Mouse (Mus musculus): ENCODE measurements around the gene Pinlyp.

The Pinlyp gene

DNA sequence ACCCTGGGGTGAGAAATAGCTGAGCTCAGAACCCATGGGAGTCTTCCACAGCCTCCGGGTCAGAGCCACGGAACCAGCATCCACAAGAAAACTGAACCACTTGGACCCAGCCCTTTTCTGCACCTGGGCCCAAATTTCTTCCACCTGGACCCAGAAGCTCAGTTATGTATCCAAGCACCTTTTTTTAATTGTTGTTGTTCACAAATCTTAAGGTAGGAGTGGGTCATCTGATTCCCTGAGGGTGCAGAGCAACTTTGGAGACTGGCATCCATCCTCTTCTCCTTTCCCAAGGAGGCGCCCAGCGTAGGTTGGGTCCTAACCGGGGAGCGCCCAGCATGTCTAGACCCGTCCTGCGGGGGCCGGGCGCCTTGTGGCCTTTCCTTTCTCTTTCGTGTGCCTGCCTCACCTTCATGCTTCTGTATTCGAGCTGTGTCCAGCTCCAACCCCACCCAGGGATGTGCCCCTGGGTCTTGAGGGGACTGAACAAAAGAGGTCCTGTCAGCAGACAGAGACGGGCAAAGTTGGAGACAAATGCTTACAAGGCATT is at the start of gene Pinlyp, which contains the start of gene Xrcc1:
Gene Pinlyp (minus strand): TSS at position 51 of the 547 bp plus-strand sequence.
Gene Xrcc1 (plus strand): TSS at position 222 of the 547 bp plus-strand sequence.
- DNase-seq (ENCODE audit: low spot score): no peak

DNA sequence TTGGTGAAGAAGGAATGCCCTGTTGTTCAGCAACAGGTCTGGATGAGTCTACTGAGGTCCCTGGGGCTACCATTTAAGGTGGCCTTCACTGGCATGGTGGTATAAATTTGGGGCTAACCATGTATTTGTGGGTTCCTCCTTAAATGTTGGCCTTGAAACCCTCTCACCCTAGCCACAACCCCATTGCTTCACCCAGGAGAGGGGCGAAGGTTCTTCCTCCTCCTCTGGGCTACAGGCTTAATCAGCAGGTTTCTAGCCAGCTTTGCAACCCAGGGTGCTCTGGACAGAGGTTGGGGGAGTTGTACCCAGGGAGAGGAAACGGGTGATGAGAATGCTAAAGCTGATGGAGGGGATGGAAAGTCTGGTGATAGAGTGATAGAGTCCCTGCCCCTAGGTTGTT is 49.5 kb upstream of the Pinlyp start:
- no peak for DNase-seq (ENCODE audit: low spot score)

DNA sequence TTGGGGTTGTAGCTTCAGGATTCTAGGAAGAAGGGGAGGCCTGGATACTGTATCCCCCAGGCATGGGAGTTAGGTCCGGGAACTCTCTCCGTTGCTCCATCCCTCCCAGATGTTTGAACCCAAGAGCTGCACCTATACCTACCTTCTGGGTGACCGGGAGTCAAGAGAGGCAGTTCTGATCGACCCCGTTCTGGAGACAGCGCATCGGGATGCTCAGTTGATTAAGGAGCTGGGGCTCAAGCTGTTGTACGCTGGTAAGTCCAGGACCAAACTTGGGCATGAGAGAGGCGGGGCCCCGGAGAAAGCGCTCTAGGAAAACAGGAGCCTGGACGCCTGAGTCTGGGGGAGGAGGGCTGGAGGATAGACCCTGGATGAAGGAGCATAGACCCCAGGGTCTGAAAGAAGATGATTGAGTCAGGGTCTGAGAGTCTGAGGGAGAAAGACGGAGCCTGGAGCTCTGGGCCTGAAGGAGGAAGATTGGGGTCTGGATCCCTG is 48.4 kb upstream of the Pinlyp start:
- DNase-seq (ENCODE audit: low spot score): no peak

DNA sequence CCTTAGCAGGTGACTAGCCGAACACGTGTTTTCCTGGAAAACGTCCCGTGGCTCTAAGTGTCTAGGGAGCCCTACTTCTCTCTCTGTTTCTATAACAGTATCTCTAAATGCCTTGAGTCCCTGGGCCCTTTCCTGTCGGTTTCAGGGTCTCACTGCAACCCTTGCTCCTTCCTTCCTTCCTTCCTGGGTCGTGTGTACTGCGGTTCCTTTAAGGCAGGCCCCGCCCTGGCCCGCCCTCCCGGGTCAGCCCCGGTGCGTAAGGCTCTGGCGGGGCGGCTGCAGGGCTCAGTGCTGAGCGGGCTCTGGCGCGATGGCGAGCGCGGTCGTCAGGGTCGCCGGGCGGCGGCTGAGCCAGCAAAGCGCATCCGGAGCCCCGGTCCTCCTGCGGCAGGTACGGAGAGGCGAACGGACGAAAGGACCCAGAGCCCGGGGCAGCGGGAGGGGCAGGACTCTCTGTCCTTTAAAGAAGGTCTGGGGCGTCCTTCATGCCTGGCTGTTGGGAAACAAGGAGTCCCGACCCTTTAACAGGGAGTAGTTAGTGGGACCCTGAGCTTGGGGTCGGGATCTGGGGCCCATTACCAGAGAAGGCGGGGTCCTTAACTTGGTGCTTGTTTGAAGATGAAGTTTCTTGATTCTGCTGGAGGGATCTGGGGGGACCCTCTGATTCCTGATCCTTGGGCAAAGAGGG is 47.8 kb upstream of the Pinlyp start:
- DNase-seq (ENCODE audit: low spot score): no peak

DNA sequence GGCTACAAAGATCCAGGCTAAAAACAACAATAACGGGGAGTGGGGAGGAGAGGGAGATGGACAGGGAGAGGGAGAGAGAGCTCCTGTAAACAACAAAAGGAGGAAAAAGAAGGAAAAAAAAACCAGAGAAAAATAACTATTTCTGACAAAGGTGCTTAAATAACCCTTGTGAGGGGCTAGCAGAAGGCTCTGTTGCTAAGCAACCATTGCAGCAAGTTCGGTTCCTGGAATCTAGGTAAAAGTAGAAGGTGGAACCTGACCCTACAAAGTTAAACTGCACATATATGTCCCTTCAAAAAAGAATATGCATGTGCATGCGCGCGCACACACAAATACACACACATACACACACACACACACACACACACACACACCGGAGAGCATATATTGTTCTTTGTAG is 46.9 kb upstream of the Pinlyp start:
- DNase-seq (ENCODE audit: low spot score): no peak

DNA sequence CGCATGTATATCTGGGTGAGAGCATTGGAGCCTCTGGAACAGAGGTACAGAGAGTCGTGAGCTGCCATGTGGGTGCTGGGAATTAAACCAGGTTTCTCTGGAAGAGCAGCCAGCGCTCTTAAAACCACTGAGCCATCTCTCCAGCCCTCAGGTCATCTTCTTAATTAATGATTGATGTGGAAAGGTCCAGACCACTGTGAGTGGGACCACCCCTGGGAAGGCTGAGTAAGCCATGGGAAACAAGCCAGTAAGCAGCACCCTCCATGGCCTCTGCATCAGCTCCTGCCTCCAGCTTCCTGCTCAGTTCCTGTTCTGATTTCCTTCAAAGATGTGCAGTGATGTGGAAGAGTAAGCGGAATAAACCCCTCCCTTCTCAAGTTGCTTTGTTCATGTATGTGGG is 46.2 kb upstream of the Pinlyp start:
- no peak for DNase-seq (ENCODE audit: low spot score)

DNA sequence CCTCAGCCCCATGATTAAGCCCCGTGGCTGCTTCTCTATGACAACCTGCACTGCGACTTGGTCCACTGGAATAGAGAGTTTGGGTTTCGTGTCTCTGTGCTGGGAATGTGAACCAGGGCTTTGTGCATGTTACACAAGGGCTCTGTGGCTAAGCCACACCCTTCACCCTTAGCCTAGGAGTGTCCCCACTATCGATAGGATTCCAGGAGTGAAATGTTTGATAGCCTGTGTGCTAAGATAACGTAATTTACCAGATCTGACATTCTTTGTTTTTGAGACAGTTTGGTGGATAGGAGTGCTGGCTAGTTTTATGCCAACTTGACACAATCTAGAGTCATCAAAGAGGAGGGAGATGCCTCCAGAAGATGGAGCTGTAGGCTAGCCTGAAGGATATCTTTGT is 45.8 kb upstream of the Pinlyp start:
- no peak for DNase-seq (ENCODE audit: low spot score)

DNA sequence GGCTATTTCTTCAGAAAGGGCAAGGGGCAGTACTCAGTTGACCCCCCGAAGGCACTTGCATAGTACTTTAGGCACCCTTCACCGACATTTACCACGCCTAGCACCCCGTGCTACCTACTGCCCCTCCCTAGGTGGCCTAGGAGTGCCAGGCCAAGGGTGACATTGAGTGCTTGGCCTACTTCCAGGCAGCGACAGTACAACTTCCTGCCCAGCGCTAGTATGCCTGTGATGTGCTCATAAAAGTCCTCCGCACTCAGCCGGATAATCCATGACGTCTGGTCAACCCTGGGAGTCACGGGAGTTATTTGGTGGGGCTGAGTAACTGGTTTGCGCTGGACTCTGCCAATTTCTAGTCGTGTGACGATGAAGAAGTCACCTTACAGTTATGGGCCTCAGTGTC is 42.4 kb upstream of the Pinlyp start:
- no peak for DNase-seq (ENCODE audit: low spot score)

DNA sequence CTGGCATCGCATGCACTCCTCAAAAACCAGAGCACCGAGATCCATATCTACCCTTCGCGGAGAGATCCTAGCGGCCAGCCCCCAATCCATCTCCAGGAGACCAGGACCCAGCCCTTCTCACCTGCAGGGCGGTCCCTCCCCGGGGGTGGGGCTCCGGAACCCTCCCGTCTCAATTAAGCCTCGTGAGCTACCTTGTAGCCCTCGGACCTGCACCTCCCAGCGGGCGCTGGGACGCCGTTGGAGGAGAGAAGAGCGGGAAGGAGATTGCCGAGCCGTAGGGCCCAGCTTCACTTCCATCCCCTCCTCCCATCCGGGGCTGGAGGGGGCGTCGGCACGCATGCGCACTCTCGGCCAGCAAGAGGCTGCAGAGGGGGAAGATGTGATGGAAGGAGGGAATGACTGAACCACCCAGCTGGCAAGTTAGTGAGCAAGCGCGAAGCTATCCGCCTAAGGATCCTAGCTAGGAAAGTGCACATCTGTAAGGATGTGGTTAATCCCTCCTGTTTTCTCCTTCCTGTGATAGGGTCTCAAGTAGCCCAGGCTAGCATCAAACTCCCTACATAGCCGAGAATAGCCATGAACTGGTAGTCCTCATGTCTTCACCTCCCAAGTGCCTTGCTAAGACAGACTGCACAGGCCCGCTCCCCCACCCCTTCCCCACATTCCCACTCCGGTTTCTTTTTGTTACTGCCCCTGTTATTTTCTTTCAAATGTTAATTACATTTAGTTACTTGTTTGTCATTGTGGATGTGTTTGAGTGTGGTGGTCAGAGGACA is 41.6 kb upstream of the Pinlyp start, which contains the start of the genes Ethe1 and Zfp575:
Gene Ethe1 (plus strand): TSS at position 214 of the 776 bp plus-strand sequence.
Gene Zfp575 (minus strand): TSS at position 312 of the 776 bp plus-strand sequence.
- DNase-seq (ENCODE audit: low spot score): no peak

DNA sequence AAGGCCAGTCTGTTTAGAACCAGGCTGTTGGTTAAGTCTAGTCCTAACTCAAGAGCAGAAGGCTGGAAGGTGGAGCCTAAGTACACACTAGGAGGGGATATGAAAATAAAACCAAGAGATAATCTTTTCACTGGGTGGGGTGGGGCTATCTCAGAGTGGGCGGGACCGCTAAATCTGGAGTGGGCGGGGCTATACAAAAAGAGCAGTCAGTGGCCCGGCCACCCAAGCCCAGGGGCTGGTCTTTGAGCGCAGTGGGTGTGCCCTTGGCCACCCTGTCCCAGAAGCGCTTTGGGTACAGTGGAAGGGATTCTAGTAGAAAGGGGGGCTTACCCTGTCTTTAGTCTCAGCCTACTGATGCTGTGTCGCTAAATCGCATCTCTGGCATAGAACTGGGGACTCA is 40.9 kb upstream of the Pinlyp start:
- DNase-seq (ENCODE audit: low spot score): no peak

DNA sequence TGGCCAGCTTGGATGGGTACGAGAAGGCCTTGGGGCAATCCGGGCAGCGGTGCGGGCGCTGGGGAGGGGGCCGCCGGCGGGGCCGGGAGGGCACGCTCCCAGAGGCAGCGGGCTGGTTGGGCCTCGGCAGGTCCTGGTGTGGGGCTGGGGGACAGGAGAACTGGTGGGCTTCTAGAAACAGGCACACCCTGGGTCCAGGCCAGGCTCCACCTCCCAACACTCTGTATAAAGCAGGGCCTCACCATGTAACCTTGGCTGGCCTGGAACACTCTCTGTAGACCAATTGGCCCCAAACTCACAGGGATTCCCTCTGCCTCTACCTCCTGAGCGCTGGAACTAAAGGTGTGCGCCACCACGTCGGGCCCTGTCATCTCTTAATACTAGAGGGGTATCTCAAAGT is 40.1 kb upstream of the Pinlyp start:
- no peak for DNase-seq (ENCODE audit: low spot score)

DNA sequence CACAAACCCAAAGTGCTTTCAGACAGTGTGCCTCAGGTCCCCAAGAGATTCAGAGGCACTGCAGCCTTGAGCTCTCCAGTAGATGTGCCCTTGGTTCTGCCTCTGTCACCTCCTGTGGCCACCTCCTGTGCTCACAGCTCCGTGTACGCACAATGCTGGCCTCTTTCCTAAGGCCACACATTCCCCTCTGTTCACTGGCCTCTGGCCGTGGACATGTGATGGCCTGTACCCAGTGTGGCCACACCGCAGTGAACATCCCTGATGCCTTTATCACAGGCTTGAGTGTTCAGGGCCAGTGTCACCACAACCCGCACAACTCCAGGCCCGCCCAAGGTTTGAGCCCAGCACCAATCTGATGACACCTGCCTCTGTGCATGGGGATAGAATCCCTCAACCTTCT is 39.0 kb upstream of the Pinlyp start:
- DNase-seq (ENCODE audit: low spot score): no peak

DNA sequence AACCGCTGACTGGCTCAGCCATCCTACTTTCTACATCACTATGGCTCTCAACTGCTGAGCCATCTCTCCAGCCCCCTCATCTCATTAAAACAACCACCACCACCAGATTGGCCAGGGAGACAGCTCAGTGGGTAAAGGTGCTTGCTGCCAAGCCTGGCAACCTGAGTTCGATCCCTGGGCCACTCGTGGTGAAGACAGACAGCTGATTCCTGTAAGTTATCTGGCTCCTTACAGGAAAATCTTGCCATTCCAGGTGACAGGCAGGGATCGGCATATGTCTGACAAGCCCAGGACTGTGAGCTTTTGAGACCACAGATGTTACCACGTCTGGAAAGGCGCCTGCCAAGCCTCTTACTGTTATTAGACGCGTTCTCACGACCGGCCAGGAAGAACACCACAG is 31.9 kb upstream of the Pinlyp start:
- no peak for DNase-seq (ENCODE audit: low spot score)

DNA sequence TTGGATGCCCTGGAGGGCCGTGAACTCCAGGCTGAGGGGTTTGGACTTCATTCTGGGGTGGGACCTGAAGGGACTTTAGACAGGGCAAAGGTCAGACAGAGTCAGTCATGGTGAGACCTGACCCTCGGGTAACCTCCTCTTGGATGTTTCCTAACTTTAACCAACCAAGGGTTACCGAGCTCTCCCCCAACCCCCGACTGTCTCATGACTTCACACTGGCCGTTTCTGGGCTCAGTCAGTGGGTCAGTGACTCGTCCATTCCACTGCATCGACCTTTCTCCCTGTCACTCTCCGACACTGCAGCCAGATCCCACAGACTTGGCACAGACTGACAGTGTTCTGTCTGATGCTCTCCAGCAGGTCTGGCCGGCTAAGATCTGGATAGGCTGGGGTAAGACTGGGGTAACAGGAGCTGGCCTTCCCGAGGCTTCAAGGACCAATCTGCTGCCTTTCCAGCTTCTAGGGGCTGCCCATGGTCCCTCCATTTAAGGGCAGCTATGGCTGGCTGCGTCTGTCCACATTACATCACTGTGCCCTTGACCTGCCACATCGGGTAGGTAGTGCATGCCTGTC is 28.4 kb upstream of the Pinlyp start:
- no peak for DNase-seq (ENCODE audit: low spot score)

DNA sequence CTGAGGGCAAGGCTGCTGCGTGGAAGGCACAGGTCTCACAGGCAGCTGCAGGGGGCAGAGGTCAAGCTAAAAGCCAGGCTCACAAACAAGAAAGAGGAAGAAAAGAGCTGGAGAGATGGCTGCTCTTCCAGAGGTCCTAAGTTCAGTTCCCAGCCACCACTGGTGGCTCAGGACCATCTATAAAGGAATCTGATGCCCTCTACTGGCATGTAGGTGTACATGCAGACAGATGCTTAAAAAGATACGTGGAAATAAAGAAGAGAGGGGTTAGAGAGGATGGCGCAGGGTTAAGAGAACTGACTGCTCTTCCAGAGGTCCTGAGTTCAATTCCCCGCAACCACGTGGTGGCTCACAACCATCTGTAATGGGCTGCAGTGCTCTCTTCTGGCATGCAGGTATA is 26.5 kb upstream of the Pinlyp start:
- DNase-seq (ENCODE audit: low spot score): no peak

DNA sequence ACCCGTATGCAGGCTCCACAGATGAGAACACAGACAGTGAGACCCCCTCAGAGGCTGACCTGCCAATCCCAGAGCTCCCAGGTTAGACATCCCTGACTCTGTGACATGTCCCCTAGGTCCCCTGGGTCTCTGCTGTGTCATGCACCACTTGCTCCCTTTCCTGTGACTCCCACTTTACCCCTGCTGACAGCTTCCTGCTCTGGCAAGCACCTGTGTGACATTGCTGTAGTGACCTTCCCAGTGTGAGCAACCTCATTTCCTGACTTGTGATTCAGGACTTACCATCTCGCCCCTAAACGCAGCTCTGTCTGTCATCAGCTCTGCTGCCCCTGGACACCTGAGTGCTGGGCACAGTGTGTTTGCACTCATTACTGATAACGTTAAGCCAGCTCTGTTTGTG is 25.2 kb upstream of the Pinlyp start:
- no peak for DNase-seq (ENCODE audit: low spot score)

DNA sequence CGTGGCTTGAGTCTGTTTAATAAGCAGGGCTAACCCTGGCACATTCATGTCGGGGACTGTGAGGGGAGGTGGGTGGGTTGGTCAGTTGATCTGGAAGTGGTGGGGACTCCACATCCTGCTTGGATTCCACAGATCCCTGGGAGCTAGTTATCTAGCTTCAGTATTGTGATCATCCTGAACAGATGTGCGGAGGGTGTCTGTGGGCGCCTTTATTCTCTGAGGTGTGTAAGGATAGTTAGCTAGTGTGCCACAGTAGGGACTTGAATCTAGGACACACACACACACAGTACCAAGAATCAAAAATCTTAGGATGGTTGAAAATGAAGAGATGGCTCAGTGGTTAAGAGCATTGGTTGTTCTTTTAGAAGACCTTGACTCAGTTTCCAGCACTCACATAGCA is 22.6 kb upstream of the Pinlyp start:
- DNase-seq (ENCODE audit: low spot score): no peak

DNA sequence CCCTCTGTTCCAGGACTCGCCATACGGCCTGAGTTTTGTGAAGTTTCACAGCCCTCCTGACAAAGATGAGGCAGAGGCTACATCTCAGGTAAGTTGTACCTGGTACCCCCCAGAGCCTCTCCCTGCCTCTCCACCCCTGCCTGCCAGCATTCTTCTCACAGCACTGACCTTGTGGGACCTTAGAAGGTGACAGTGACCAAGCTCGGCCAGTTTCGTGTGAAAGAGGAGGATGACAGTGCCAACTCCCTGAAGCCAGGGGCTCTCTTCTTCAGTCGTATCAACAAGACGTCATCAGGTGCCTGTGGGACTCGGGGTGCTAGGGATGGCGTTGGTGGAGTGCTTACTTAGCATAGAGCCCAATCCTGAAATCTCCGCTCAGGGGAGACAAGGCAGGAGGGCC is 20.3 kb upstream of the Pinlyp start:
- DNase-seq (ENCODE audit: low spot score): no peak

DNA sequence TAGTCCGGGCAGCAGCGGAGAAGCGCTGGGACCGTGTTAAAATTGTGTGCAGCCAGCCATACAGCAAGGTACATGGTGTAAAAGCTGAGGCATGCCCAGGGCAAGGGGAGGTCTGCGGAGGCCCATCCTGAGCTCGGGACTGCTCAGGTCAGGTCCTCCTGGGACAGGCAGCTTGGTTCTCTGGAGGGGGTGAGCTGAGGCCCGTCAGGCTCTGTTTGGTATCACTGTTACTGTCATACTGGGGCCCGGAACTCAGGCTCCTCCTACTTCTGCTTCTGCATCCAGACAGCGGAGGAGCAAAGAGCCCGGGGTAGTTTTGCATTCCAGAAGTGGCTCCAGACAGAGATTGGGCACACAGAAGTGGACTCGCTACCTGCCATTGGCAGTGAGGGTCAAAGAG is 19.7 kb upstream of the Pinlyp start:
- DNase-seq (ENCODE audit: low spot score): no peak

DNA sequence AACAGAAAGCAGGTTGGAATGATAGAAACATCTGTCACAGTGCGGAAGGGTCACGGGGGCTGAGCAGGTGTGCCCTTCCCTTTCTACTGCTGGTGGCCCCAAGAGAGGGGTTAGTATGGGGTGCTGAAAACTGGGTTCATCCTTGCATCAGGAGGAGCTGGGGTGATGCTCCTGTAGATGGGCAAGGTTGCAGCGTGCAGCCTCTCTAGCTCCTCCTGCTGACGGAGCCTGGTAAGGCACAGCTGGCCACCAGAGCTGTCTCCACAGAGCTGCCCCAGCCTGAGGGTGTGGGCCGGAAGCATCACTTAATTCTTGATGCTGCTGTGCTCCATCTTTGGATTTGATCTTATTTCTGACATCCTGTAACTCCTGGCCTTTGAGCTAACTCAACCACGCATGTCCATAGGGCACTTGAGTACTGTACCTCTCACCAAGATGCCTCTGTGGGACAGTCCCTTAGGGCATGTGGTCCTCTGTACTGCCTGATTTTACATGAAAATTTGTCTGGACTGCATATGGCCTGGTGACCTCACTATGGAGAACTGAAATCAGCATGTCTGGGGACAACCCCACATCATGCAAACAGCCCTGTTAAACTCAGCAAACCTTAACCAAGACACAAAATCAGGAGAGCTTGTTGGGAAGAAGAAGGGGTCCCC is 18.8 kb upstream of the Pinlyp start:
- DNase-seq (ENCODE audit: low spot score): no peak

DNA sequence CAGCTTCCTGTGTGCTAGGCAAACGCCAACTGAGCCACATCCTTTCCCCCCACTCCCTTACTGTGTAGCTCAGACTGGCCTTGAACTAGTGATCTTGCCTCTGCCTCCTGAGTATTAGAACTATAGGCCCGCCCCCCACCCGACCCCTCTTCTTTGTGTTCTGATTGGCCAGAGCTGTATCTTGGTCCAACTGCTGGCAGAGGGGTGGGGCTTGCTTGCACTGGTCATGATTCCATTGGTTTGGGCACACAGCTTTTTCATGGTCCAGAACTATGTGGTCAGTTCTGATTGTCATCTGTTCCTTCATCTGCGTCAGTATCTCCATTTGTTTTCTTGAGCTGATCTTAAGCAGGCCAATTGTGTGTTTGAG is 17.9 kb upstream of the Pinlyp start:
- no peak for DNase-seq (ENCODE audit: low spot score)

DNA sequence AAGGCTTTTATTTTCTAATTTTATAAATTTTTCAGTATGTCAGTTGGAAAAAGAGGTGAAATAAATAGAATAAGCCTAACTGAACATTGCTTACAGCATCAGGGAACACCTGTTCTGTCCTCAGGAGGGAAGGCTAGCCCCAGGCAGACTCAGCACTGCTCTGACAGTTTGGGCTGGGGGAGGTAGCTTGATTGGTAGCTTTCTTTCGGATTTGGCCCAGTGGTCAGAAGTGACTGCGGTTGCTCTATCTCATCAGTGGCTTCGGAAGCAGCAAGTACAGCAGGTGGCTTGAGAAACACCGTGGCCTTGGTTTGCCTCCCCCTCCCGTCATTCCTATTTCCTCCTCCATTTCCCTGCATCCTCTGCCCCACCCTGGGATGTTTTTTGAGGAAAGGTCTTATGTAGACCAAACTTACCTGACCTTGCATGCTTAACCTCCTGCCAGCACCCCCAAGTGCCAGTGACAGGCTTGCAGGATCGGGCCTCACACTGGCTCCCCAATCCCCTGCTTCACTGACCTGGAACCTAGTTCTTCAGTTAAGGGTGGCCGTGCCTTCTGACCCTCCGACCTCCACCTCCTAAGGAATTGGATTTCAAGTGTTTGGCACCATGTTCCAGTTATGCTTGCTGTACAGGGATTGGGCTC is 17.4 kb upstream of the Pinlyp start:
- DNase-seq (ENCODE audit: low spot score): no peak

Data from layer of hippocampus, adult 9-10 months (tissue).